Mouse (Mus musculus) bone marrow macrophage, adult 2 months (primary cell): ENCODE measurements around the gene Edn2.

ENCODE experiments used
- CTCF ChIP-seq: IDR thresholded peaks from 2 replicates; pipeline ENCODE4 v1.5.1; 2012; ENCODE audit warnings: low read depth, mild to moderate bottlenecking, low read length, moderate library complexity
- POLR2A ChIP-seq: IDR thresholded peaks from 2 replicates; pipeline ENCODE4 v1.6.1; 2012; ENCODE audit warnings: mild to moderate bottlenecking, low read depth, low read length, borderline replicate concordance

DNA sequence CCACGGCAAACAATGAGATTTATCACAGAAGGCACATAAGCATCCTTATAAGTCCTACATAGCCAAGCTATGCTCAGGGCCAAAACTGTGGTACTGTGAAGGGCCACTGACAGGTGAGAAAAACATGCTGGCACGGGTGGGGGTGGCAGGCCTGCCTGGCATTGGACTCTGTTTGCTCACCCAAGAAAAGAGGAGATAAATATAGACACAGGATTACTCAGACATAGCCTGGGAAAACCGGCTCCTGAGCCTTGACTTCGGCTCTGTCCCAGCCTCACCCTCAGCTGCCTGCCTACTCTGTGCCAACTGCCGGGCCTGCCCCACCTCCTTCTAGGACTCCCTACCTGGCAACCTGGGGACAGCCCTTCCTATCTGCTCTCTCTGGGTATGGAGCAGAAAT is 16.7 kb upstream of the Edn2 start:
- no peak for TF ChIP-seq CTCF
- no peak for TF ChIP-seq POLR2A
